In the genomic region with DNA sequence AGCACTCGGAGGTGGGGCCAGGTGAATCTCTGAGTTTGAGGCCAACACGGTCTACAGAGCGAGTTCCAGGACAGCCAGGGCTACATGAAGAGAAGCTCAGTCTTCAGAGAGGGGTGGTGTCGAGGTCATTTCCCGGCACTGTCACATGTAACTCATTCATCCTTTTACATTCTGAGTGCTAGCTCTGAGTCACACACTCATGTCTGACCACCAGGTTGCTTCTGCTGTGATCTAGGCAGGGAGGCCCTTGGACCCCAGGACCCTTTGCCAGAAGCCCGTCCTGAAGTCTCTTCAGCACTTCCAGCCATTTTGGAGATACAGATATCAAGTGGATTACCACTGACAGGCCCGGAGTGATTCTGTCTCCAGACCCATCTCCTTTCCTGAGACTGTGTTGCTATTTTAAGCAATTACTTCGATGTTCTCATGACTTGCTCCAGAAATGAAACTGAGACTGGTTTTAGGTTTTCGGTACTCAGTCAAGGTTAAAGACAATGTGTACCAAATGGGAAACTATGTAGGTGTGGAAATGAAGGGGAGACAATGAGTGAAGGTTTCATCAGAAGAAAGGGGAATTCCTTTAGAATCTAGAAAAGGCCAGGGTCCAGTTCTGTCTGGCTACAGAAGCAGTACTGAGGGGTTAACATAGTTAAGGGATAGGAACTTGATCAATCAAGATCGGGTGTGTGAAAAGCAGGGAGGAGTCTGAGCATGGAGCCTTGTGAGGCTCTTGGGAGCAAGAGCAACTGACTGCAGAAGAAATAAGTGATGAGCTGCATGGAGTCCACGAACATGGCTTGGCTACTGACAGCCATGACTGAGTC, we compare ENCODE assay signal across 20 mouse cellular contexts. TPM values are rescaled to one million over a fixed set of nuclear protein-coding genes. Genes with fewer than 3 reads are reported as not detected.
A peak's percentile ranks its signal among the peaks of the same experiment; 100 is the strongest.
DNase-seq lines count a peak whose midpoint lies in the region; ATAC-seq and TF ChIP-seq lines count a peak whose summit lies in the region.
"Had no signal": no experiment of that assay in that cellular context is flagged by ENCODE, and none has a peak within 500 bp of the region (broad histone marks: within the 10 kb centered on the region; RNA-seq: fewer than 3 reads in every experiment).

No protein-coding gene starts in this region.

- WGBS in kidney, adult 2 months: 57% methylated on average over 11 of the region's 11 CpGs
- 88% methylated on average over 11 of the region's 11 CpGs for WGBS in kidney, embryonic 16.5 days
- WGBS in bone marrow, adult 2 months: 67% methylated on average over 11 of the region's 11 CpGs

- peaks cover 8% of the 10 kb centered on the region; the same call in 1 of the 2 replicates for H3K36me3 ChIP-seq in kidney, adult 2 months (ENCODE audit: control insufficient read depth, insufficient read depth, low read length)
- H3K36me3 ChIP-seq in kidney, embryonic 16.5 days (ENCODE audit: insufficient read depth, low read length): peaks cover 17% of the 10 kb centered on the region

- no peak overlapping the region for H3K9ac ChIP-seq in kidney, embryonic 16.5 days (replicated peaks; ENCODE audit: low read length)
- H3K9ac ChIP-seq: forebrain, embryonic 12.5 days; neural tube, embryonic 13.5 days had no signal

- intact Hi-C loops in left cerebral cortex, postnatal 36 days (cut with DNase I): no loop called here

- no peak for TF ChIP-seq CTCF in kidney, adult 2 months (conservative IDR thresholded peaks at IDR 0.05; ENCODE audit: insufficient read depth, insufficient read length, low read depth, low read length)
- no peak for TF ChIP-seq CTCF in bone marrow, adult 2 months (IDR thresholded peaks at IDR 0.05; ENCODE audit: control insufficient read depth, insufficient read depth, low read length)

- no peak overlapping the region for H3K4me3 ChIP-seq in kidney, adult 2 months (ENCODE audit: insufficient read depth, low read depth, low read length)
- no peak overlapping the region for H3K4me3 ChIP-seq in kidney, embryonic 16.5 days (ENCODE audit: low read length)
- no peak overlapping the region for H3K4me3 ChIP-seq in bone marrow, adult 2 months (replicated peaks; ENCODE audit: control insufficient read depth, low read depth, low read length)
- H3K4me3 ChIP-seq: forebrain, embryonic 12.5 days; neural tube, embryonic 13.5 days had no signal

- no peaks in the 10 kb centered on the region for H3K9me3 ChIP-seq in kidney, embryonic 16.5 days (ENCODE audit: low read length)
- H3K9me3 ChIP-seq: forebrain, embryonic 12.5 days; neural tube, embryonic 13.5 days had no signal

- no peak overlapping the region for H3K4me2 ChIP-seq in kidney, embryonic 16.5 days (replicated peaks; ENCODE audit: low read depth, low read length)
- H3K4me2 ChIP-seq: forebrain, embryonic 12.5 days; neural tube, embryonic 13.5 days had no signal

- no peak for ATAC-seq in kidney, embryonic 16.5 days (ENCODE audit: low FRiP score, low TSS enrichment)
- ATAC-seq: midbrain, embryonic 16.5 days had no signal

- TF ChIP-seq POLR2A in kidney, adult 2 months (IDR thresholded peaks at IDR 0.05; ENCODE audit: low read depth, low read length): no peak
- no peak for TF ChIP-seq POLR2A in bone marrow, adult 2 months (IDR thresholded peaks at IDR 0.05; ENCODE audit: borderline replicate concordance, control insufficient read depth, low read depth, low read length)

- H3K4me1 ChIP-seq in kidney, adult 2 months (ENCODE audit: control insufficient read depth, insufficient read depth, low read length): peaks cover 35% of the 10 kb centered on the region
- peaks cover 19% of the 10 kb centered on the region for H3K4me1 ChIP-seq in kidney, embryonic 16.5 days (ENCODE audit: insufficient read depth, low read length)
- peaks cover 11% of the 10 kb centered on the region for H3K4me1 ChIP-seq in bone marrow, adult 2 months (ENCODE audit: control insufficient read depth, insufficient read depth, low read length)
- H3K4me1 ChIP-seq: neural tube, embryonic 13.5 days had no signal

- peak overlapping the region; percentile 63; the same call in 1 of the 2 replicates for H3K27ac ChIP-seq in kidney, adult 2 months (ENCODE audit: insufficient read depth, low read depth, low read length)
- no peak overlapping the region for H3K27ac ChIP-seq in kidney, embryonic 16.5 days (ENCODE audit: low read length)
- H3K27ac ChIP-seq in bone marrow, adult 2 months (ENCODE audit: control insufficient read depth, insufficient read depth, low read depth, low read length, poor library complexity): peak overlapping the region; percentile 33; the same call in 1 of the 2 replicates
- H3K27ac ChIP-seq: forebrain, embryonic 12.5 days; neural tube, embryonic 13.5 days had no signal

- H3K27me3 ChIP-seq in kidney, adult 2 months (replicated peaks; ENCODE audit: control insufficient read depth, insufficient read depth, low read length): no peaks in the 10 kb centered on the region
- H3K27me3 ChIP-seq in kidney, embryonic 16.5 days (ENCODE audit: insufficient read depth, low read length): no peaks in the 10 kb centered on the region
- H3K27me3 ChIP-seq: forebrain, embryonic 12.5 days; neural tube, embryonic 13.5 days had no signal

- peak; percentile 19 for DNase-seq in adrenal gland, postnatal 14 days
- no peak for DNase-seq in adrenal gland, postnatal 4 days (ENCODE audit: low spot score in 2 of 2)
- DNase-seq in kidney, adult 2 months: peak; percentile 24
- DNase-seq in 416B (ENCODE audit: low read depth): peak; percentile 54
- DNase-seq in left cerebral cortex, postnatal 36 days (ENCODE audit: low spot score in 2 of 2): no peak
- DNase-seq in urinary bladder, postnatal 4 days (ENCODE audit: low spot score in 2 of 2): no peak
- DNase-seq: B cell, adult 2 months; cerebellum, adult 18-20 months; kidney, adult 11 months; left cerebral cortex, postnatal 4 days; lung, postnatal 36 days had no signal

RNA-seq across cellular contexts. Expression of gene Cflar, which starts 11.0 kb away (rescaled TPM):
- total RNA-seq in adrenal gland, postnatal 14 days (2021): 110 and 121 TPM in 2 replicates
- total RNA-seq in adrenal gland, postnatal 4 days (2021): 100 to 1,000 TPM; 101 to 104 TPM
- polyA plus RNA-seq in kidney, adult 2 months (2012; rRNA removed): 65.8 and 71.1 TPM in 2 replicates
- 41.3 and 45.0 TPM in 2 replicates for polyA plus RNA-seq in kidney, embryonic 16.5 days (2015; fragmentation: Nextera tagmentation; extraction: Ambion mirVana)
- polyA plus RNA-seq in bone marrow, adult 2 months (2011; ENCODE audit: insufficient read depth, insufficient read length, low replicate concordance, missing spikeins): 32.3 and 72.0 TPM in 2 replicates
- total RNA-seq in left cerebral cortex, postnatal 36 days (2021): 10 to 100 TPM; 24.0 to 34.6 TPM

RNA-seq across cellular contexts. Expression of gene Als2cr12, which starts 26.5 kb away (rescaled TPM):
- 7.9 and 9.4 TPM in 2 replicates for total RNA-seq in adrenal gland, postnatal 14 days (2021)
- under 1 TPM; 0.20 to 0.25 TPM for total RNA-seq in adrenal gland, postnatal 4 days (2021)
- 0.80 and 0.88 TPM in 2 replicates for polyA plus RNA-seq in kidney, adult 2 months (2012; rRNA removed)
- not detected in 2 replicates for polyA plus RNA-seq in kidney, embryonic 16.5 days (2015; fragmentation: Nextera tagmentation; extraction: Ambion mirVana)
- not detected in 2 replicates for polyA plus RNA-seq in bone marrow, adult 2 months (2011; ENCODE audit: insufficient read depth, insufficient read length, low replicate concordance, missing spikeins)
- total RNA-seq in left cerebral cortex, postnatal 36 days (2021): not detected
- total RNA-seq: layer of hippocampus, adult 8-10 months; left cerebral cortex, postnatal 4 days had no signal
- polyA plus RNA-seq: cortical plate, adult 2 months; forebrain, embryonic 12.5 days; hindbrain, embryonic 11.5 days; liver, embryonic 16.5 days; midbrain, embryonic 16.5 days; neural tube, embryonic 13.5 days had no signal

Comparison
In these comparisons a context has a peak if more than half of its experiments do, and no peak if none do; other contexts are left out.
1. DNase-seq: peak in adrenal gland, postnatal 14 days (single experiment), kidney, adult 2 months (single experiment) and 416B (single experiment); none in adrenal gland, postnatal 4 days (0 of 2), left cerebral cortex, postnatal 36 days (0 of 2) and urinary bladder, postnatal 4 days (0 of 2).